Mouse (Mus musculus): ENCODE results near the gene Rxra.

The Rxra gene

DNA sequence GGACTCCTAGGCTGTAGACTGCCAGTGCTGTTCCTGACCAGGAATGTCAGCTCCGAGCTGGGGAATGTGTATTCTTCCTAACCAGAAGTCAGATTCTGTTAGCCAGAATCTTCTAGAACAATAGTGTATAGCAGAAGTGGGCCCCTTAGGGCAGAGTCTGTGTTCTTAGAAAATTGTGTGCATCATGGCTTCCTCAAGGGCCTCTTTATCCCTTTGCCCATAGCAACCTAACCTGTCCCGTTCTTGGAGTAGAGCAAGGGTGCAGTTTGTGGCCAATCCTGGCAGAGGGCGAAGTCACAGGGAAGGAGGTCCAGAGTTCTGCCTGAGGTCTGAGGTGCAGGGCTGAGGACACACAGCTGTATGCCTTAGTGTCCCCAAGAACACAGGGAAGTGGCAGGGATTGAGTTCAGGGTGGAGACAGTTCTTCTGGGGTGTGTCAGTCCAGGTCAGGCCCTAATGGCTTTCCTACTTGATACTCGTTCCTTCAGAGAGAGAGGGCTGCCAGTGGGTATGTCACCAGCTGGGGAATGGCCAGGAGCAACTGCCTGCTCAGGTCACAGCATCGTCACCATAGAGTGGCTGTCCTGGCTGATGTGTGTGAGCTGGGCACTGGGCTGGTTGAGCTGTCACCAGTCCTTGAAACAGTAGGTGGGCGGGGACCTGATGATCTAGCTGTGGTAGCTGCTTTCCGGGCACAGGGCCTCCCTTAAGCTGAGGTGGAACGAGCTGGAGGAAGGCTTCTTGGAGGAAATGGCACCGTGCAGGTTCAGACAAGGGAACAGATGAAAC, 27.8 kb downstream of the Rxra start:
- DNase-seq, result no peak

DNA sequence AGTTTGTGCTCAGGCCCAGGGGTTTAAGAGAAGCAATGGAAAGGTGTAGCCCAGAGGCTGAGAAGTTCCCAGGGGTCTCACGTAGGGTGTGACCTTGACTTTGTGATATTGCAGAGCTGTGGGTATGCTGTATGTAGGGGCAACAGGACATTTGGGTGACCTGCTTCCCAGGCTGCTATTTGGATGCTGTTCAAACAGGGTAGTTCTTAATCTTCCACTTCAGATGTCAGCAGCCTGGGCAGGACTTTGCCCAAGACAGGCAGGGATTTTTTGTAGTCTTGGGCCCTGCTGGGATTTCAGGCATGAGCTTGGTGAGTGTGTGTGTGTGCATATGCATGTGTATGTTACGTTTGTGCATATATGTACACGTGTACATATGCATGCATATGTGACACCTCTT, 28.4 kb downstream of the Rxra start:
- peak; percentile 58 for DNase-seq

DNA sequence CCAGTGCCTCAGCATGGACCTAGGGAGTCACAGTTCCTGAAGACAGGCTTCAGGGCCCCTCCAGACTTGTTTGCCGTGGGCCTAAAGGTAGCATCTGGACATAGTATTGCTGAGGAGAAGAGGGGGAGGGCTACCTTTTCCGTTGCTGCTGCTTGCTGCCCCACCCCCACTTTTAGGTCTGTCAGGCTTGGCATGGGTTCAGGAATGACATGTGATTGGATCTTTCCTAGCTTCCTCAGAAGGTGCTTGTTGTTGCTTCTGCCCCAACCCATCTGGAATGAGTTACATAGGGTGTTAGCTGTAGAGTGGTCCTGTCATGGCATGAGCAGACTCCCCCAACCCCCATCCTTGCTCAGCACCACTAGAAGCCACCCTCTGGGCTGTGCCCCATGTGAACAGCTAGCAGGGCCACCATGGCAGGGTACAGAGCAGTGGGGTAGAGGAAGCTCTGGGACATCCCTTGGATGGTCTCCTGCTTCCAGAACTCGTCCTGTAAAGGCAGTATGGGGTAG, 34.7 kb downstream of the Rxra start:
- DNase-seq, result peak; percentile 60

DNA sequence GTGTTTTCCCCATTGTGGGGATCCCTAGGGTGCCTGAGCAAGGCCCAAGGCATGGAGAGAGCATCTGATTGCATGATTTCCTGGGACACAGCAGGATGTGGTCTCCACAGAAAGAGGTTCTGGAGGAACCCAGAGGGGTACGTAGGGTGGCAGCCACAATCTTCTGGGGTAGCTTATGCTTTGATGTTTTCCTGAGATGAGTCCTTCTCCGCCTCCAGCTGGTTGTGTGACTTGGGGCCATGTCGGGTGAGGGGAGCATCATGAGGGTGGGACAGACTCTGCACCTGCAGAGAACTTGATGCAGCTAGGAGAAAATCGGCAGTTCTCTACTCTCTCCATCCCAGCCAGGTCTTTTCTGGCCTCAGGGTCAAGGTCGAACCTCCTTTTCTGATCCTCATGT, 36.4 kb downstream of the Rxra start:
- DNase-seq, result no peak

DNA sequence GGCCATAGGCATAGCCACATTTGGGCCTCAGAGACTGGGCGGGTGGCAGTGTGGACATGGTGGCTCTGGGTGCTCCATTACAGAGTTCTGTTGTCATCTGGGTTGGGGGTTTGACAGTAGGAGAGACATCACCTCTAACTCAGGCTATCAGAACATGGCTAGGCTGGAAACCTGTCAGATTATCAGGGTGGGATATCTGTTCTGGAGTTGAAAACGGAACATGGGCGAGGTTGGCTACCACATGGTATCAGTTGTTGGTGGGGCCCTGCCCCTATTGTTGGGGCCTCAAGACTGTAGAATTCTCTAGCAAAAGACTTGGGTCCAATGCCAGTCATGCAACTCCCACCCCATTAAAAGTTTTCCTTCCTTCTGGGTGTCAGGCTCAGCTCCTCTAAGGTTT, 37.1 kb downstream of the Rxra start:
- DNase-seq, result no peak

DNA sequence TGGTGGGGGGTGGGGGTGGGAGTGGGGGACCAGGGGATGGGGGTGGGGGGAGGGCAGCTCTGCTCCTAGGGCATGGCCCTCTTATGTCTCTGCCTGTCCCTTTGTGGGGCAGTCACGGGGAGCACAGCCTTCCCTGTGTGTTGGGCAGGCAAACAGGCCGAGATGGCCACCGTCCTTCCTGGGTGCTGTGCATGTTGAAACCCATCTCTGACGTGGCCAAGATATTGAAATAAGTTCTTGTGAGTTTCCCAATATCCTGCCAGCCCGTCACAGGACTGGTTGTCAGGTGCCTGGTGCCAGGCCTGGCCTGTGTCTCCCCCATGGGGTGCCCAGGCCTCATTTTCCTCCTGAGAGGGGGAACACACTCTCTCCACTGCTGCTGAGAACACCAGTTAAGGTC, 37.9 kb downstream of the Rxra start:
- DNase-seq, result no peak

GRCm38 (mm10) chr2:27715221-27715620, 39.0 kb downstream of the Rxra start:
- no peak for DNase-seq

- DNase-seq, result no peak
These were observed 40.1 kb downstream of the Rxra start for GRCm38 (mm10) chr2:27716339-27716738.

DNA sequence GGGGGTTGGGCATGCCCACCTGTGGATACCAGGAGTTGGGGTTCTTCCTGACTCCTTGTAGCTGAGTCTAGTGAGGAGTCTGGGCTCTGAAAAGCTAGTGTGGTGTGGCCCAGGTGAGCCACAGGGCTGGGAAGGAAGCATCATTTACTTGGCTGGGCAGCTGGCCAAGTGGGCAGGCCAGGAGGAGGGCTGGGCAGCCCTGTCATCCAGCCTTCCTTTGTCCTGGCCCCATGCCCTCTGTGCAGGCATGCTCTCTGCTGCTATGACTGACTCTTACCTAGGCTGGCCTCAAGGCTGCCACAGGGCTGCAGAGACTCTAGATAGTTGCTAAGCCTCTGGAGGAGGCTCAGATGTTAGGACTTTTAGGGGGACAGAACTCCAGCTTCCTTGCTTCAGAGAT, 42.0 kb downstream of the Rxra start:
- peak; percentile 88 for DNase-seq

- no peak for DNase-seq
These were observed 43.4 kb downstream of the Rxra start for GRCm38 (mm10) chr2:27719601-27720000.

GRCm38 (mm10) chr2:27721611-27722010, 45.4 kb downstream of the Rxra start:
- DNase-seq, result no peak

DNA sequence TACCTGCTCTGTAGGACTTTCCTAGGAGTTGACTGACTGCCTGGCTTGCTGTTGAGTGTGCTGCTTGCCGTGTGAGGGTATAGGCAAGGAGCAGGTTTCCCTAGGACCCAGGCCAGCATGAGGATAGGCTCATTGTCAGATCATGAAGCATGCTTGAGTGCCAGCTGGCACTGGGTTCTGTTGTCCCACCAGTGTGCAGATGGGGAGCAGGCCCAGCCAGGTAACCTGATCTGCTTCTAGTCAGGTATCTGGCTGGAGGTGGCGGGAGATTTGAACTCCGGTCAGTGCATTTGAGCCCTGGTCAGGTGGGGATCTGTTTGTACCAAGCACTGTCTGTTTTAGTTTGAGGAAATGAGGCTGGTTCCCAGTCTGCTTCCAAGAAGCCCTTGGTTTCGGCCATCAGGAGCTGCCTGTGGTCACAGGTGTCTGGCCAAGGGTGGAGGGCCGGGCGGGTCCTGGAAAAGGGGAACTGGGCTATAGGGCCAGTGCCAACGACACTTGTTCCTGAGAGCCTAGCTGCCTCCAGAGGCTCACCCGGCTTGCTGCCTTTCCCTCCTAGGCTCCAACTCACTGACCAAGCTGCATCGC, 48.6 kb downstream of the Rxra start:
- no peak for DNase-seq

DNA sequence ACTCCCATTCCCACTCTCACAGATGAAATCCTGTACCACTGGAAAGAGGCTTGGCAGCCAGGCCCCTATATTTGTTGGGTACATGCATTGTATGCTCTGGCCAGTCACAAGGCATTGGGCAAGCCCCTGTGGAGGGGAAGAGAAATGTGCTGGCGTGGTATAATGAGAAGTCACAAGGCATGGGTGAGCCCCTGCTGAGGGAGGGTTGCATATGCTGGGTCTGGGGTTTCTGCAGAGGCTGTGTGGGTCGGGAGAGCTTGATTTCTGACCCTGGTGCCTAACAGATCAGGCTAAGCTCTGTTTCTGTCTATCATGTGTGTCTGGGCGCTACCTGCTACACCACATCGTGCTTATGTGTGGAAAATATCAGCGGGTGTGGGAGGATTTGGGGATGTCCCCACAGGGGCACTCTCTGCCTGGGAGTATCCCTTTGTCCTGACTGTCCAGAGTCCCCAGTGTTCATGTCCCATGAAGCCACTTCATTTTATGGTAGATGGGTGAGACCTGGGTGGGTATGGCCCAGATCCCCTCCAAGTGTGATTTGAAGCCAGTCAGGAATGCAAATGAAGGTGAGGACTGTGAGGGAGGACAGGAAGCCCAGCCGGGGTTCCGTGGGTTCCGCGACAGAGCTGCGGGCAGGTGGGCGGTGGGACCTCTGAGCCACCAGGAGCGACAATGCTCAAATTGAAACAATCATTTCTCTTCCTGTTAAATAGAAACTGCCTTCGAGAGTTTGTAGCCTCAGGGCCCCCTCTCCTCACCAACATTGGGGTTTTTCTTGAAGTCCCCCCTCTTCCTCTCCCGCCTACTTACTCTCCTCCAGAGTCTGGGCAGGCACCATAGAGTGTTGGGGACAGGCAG, 52.0 kb downstream of the Rxra start:
- DNase-seq, result no peak

DNA sequence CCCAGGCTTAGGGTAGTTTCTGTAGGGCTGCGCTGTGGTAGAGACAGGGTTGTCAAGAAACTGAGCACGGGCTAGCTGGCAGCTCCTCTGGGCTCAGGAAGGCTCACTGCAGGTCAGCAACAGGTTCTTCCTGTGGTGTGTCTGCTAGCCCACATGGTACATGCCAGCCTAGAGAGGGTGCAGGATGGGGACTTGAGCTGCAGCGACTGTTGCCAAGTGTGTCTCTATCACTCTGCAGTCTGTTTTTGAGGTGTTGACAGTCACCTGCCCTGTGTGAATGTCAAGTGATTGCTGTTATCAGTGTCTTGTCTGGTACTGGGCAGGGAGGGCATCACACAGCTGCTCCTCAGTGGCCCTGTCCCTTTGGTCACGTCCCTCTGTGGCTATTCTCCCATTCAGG, 52.8 kb downstream of the Rxra start:
- no peak for DNase-seq

DNA sequence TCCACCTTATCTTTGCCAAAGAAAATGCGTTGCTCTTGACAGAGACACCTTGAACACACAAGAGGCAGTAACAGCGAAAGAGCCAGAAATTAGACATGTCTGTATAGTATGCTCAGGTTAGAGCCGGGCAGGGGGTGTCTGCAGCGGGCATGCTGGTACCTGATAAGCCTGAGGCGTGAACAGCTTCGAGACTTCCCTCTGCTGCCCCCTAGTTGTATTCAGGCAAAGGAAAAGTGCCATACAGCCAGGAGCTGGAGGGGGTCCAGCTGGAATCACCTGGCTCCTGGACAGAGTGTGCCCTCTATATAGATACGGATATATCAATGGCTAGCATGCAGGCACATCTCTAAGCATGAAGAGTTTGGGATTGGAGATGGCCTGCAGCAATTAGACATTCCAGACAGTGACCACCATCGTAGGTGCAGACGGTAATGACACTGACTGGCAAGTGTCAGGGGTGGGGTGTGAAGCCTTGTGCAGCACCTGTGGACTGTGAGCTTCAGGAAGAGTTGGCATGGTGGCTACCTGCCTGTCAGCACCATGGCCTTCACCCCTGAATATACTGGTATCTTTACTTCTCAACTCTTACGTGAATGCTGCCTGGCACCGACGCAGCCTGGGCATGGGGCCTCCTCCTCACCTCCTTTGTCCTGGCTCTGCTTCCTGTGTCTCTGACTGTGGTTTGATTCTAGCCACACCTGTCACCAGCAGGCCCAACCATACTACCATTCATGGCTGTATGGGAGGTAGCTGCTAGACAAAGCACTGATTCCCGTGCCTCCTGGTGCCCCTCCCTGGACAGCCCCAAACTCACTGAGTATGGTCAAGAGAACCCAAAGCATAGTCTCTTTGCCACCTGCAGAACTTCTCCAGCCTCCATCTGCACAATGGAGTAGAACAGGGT, 54.0 kb downstream of the Rxra start:
- peak; percentile 62 for DNase-seq

DNA sequence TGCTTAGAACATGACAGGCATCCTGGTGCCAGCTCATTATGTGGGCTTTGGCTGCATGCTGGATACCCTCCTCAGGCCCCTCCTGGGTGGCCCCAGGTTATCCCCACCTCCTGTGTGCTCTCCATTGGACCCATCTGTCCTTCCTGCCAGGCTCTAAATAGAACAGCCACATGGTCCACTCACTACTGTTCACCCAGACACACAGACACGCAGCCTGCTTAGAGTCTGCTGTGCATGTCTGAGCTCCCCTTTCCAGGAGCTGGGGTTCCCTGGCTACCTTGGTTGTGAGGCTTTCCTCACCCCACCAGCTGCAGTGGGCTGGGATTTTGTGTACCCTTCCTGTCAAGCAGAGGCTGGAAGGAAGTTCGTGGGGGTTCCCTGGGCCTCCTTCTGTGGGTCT, 56.8 kb downstream of the Rxra start:
- DNase-seq, result no peak

DNA sequence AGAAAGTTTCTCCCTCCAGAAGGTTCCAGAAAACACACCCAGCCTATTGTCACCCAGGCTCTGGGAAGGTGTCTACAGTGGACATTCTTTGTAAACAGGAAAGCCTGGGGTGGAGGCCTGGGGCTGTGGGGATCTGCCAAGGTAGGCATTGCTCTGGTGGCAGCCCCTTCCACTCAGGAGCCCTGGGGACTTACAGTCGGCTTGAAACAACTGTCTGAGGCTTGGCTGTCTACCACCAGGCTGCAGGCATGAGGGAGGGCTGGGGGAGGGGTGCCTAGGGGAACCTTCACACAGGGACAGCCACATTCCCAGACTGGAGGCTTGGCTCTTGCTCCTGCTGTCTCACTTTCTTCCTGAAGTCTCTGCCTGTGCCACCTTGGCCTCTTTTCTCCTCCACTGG, 58.1 kb downstream of the Rxra start:
- DNase-seq, result no peak

DNA sequence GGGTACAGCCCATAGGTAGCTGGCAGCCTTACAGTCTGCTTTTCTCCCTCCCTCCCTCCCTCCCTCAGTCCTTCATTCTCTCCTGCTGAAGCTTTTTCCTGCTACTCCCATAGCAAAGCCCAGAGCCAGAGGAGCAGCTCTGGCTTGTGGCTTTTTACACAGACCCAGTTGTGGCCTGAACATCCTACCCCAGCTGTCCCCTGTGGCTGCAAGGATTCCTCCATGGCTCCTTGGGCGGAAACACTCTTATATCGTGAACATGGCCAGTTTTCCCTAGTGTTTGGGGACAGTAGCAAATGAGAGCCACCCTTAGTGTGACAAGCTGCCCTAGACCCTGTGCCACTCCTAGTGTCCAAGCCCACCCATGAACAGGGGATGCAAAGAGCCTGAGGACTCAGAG, 58.6 kb downstream of the Rxra start:
- no peak for DNase-seq

- DNase-seq, result no peak
These were observed 60.6 kb downstream of the Rxra start for GRCm38 (mm10) chr2:27736802-27737201.

- no peak for DNase-seq
These were observed 62.2 kb downstream of the Rxra start for GRCm38 (mm10) chr2:27738396-27738795.

DNA sequence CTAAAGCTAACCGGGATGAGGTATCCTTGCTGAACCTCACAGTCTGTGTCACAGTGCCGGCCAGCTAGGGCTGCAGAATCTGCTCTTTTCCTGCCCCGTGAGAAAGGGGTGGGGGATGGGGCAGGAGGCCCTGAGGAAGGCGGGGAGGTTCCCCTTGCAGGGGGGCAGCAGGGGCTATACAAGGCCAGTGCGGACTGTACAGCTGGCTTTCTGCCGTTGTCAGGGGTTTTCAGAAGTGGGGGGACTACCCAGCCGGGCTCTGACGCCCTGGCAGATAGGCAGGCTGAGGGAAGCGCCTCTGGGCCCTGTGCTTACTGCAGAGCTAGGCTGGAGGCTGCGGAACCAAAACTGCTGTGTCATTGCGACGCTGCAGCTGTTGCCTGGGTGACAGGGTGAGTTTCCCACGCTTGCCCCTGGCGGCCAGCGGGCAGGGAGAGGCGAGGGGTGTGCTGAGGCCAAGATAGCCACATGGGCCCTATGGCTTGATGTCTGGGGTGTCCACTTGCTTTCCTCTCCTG, 63.9 kb downstream of the Rxra start:
- DNase-seq, result peak; percentile 87

- DNase-seq, result no peak
These were observed 66.9 kb downstream of the Rxra start for GRCm38 (mm10) chr2:27743177-27743576.
